Mouse (Mus musculus): ENCODE measurements around the gene Hes3.

- TF ChIP-seq CTCF (IDR thresholded peaks at IDR 0.05; ENCODE audit: control insufficient read depth, insufficient read depth, low read length) (no peak), POLR2A (IDR thresholded peaks at IDR 0.05; ENCODE audit: borderline replicate concordance, control insufficient read depth, low read depth, low read length) (no peak)
These were observed 18.9 kb downstream of the Hes3 start for GRCm38 (mm10) chr4:152272449-152273049.

Data from bone marrow, adult 2 months (tissue).